Mouse (Mus musculus) limb, embryonic 14.5 days (tissue): ENCODE measurements around the gene Sestd1. TPM values are rescaled to one million over a fixed set of nuclear protein-coding genes. Genes with fewer than 3 reads are reported as not detected.

Experiments used
- ATAC-seq: fragments of 200-750 bp; cut with Nextera tagmentation; 2 replicates; pipeline ENCODE4 v1.8.0; 2017; ENCODE audit warnings: low read depth, moderate number of reproducible peaks, moderate TSS enrichment; ENCODE audit not compliant: low FRiP score
- DNase-seq: peaks from one replicate; pipeline ENCODE4 v3.0.0-alpha.2; 2015; ENCODE audit warnings: low spot score
- H3K27ac ChIP-seq: fragments of 300-500 bp; sonication (generic); replicated peaks from 2 replicates; pipeline ENCODE4 v1.5.1; 2014; ENCODE audit warnings: low read depth, mild to moderate bottlenecking, low read length, moderate library complexity, mixed read lengths
- H3K27me3 ChIP-seq: fragments of 300-500 bp; sonication (generic); 2 replicates; pipeline ENCODE4 v1.6.1; 2014; ENCODE audit warnings: low read length, mixed read lengths; ENCODE audit not compliant: control insufficient read depth, insufficient read depth
- H3K36me3 ChIP-seq: fragments of 300-500 bp; sonication (generic); 2 replicates; pipeline ENCODE4 v1.6.1; 2014; ENCODE audit warnings: mild to moderate bottlenecking, low read length, moderate library complexity, mixed read lengths; ENCODE audit not compliant: control insufficient read depth, insufficient read depth
- H3K4me1 ChIP-seq: fragments of 300-500 bp; sonication (generic); 2 replicates; pipeline ENCODE4 v1.6.1; 2014; ENCODE audit warnings: antibody characterized with exemption, low read length, mixed read lengths; ENCODE audit not compliant: control insufficient read depth, insufficient read depth
- H3K4me2 ChIP-seq: fragments of 300-500 bp; sonication (generic); replicated peaks from 2 replicates; pipeline ENCODE4 v1.6.1; 2014; ENCODE audit warnings: low read depth, mild to moderate bottlenecking, low read length, moderate library complexity; ENCODE audit not compliant: severe bottlenecking
- H3K4me3 ChIP-seq: fragments of 300-500 bp; sonication (generic); replicated peaks from 2 replicates; pipeline ENCODE4 v1.5.1; 2014; ENCODE audit warnings: low read length
- H3K9ac ChIP-seq: fragments of 300-500 bp; sonication (generic); 2 replicates; pipeline ENCODE4 v1.6.1; 2014; ENCODE audit warnings: mild to moderate bottlenecking, low read depth, low read length, moderate library complexity; ENCODE audit not compliant: severe bottlenecking
- H3K9me3 ChIP-seq: fragments of 300-500 bp; sonication (generic); 2 replicates; pipeline ENCODE4 v1.6.1; 2016; ENCODE audit warnings: low read length; ENCODE audit not compliant: control insufficient read depth
- POLR2A ChIP-seq: fragments of 200-500 bp; IDR thresholded peaks from 2 replicates; pipeline ENCODE4 v1.8.0; 2012; ENCODE audit warnings: inconsistent platforms, mild to moderate bottlenecking, moderate library complexity, borderline replicate concordance; ENCODE audit not compliant: insufficient read depth, insufficient read length; ENCODE audit errors: extremely low read depth
- WGBS: fragments of 180-500 bp; shearing (Covaris S2); extraction: QIAGEN DNeasy Blood & Tissue Kit; methylation state at CpG from one replicate; pipeline ENCODE4 v1.1.7; 2014; 5-methylcytosine and 5-hydroxymethylcytosine counted together
- polyA plus RNA-seq, 2 experiments: library from polyadenylated mRNA; depleted of rRNA in 1 of 2; stranded (reverse) in 1 of 2; unstranded in 1 of 2; fragments of >200 nt; fragmentation: Nextera tagmentation in 1 of 2; extraction: Ambion mirVana in 1 of 2; gene quantifications; 2 replicates each; pipeline versions ENCODE4 v1.2.1 to v1.2.3; 2012 to 2014

The Sestd1 gene
- polyA plus RNA-seq, 2 experiments, result 23.8 to 25.4 TPM

DNA sequence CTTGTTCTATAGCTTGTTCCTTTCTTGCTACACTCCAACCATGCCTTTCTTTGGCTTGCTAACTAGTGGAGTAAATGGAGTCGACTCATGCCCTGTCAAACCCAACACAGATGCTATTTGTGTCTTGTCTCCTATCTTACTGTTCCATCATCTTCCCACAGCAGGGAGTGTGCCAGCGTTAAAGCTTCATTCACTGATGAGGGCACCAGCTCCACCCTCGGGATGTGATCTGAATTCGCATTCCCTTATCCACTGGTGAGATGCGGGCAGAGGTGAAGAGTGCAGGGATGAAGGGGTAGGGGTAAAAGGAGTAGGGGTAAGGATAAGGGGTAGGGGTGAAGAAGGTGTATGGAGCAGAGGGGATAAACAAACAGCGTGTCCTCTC is 97.4 kb downstream of the Sestd1 start:
- no peak overlapping the region for H3K4me3 ChIP-seq

DNA sequence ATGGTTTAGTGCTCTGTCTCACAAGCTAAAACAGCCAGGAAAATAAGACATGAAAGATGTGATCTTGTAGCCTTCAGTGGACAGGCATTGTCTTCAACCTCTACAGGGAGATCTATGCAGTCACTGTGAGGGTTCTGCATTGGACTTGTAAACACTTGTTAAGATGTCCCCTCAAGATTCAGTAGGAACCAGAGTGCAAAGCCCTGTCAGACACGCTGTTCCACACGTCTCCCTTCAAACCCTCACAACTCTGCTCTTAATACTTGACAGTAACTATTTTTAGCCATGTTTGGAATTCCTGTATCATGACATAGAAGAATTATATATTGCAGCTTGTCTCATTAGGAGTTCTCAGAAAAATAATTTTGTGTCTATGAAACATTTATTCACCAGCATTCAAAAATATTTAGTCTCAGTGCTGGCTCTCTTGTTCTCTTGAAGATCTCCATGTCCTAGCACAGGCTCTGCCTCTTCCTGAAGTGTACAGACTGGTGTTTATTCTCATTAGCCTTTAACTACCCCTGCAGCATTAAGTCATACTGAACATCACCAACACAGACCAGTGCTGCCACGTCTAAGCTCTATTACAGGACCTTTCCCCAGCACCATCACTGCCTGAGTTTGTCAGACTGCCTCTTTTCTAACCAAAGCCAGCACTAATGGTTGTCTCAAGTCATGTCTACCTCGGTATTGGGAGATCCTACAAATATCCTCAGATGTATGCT is 98.0 kb downstream of the Sestd1 start:
- Histone ChIP-seq H3K27ac (no peak overlapping the region), H3K27me3 (no peaks in the 10 kb centered on the region)

More for the DNA sequence above, 97.4 kb downstream of the Sestd1 start:
- Histone ChIP-seq H3K27ac (no peak overlapping the region), H3K9me3 (no peaks in the 10 kb centered on the region), H3K4me1 (no peaks in the 10 kb centered on the region), H3K9ac (no peak overlapping the region), H3K27me3 (no peaks in the 10 kb centered on the region), H3K4me2 (no peak overlapping the region), H3K36me3 (peaks cover 21% of the 10 kb centered on the region)
- ATAC-seq, result no peak
- whole genome bisulfite sequencing, result 83% methylated on average over 6 of the region's 6 CpGs
- no peak for TF ChIP-seq POLR2A
- DNase-seq, result no peak

DNA sequence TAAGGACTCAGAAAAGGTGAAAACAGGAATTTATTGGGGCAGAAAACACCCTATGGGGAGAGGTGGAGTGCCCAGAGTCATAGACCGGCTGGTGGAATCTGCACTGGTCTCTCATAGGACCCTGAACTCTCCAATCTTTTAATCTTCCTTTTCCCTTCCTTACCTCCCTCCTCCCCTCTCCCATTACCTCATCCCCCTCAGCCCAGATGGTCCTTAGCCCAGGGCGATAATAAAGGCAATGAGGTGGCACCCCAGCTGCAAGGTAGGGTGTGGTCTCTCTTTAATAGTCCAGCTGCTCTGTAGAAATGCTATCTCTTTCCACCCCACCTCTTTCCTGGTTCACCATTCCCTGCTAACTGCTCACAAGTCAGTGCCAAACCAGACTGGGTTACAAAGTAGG is 102.9 kb downstream of the Sestd1 start:
- no peak for TF ChIP-seq POLR2A
- H3K9me3 ChIP-seq, result no peaks in the 10 kb centered on the region
- H3K27me3 ChIP-seq, result no peaks in the 10 kb centered on the region
- no peak overlapping the region for H3K27ac ChIP-seq
- peaks cover 4% of the 10 kb centered on the region; the same call in 1 of the 2 replicates for H3K36me3 ChIP-seq
- WGBS, result 25% methylated on average over 2 of the region's 2 CpGs
- DNase-seq (no peak), ATAC-seq (no peak)
- H3K4me1 ChIP-seq, result peaks cover 10% of the 10 kb centered on the region; the same call in 1 of the 2 replicates
- H3K9ac ChIP-seq, result no peak overlapping the region
- H3K4me2 ChIP-seq, result no peak overlapping the region
- no peak overlapping the region for H3K4me3 ChIP-seq

More for the DNA sequence above, 98.0 kb downstream of the Sestd1 start:
- Histone ChIP-seq H3K4me2 (no peak overlapping the region), H3K4me1 (no peaks in the 10 kb centered on the region), H3K36me3 (peaks cover 15% of the 10 kb centered on the region), H3K9me3 (no peaks in the 10 kb centered on the region), H3K4me3 (no peak overlapping the region), H3K9ac (no peak overlapping the region)
- 68% methylated on average over 4 of the region's 4 CpGs for WGBS
- no peak for ATAC-seq
- no peak for DNase-seq
- no peak for TF ChIP-seq POLR2A

- no peak overlapping the region for H3K4me3 ChIP-seq
- WGBS, result 59% methylated on average over 10 of the region's 10 CpGs
- no peak overlapping the region for H3K4me2 ChIP-seq
- peaks cover 16% of the 10 kb centered on the region for H3K4me1 ChIP-seq
- H3K9me3 ChIP-seq, result no peaks in the 10 kb centered on the region
- peaks cover 4% of the 10 kb centered on the region; the same call in 1 of the 2 replicates for H3K36me3 ChIP-seq
- no peak for TF ChIP-seq POLR2A
- no peak overlapping the region for H3K9ac ChIP-seq
- DNase-seq (no peak), ATAC-seq (no peak)
- no peak overlapping the region for H3K27ac ChIP-seq
- H3K27me3 ChIP-seq, result no peaks in the 10 kb centered on the region
Measured at GRCm38 (mm10) chr2:77176413-77176812, 104.0 kb downstream of the Sestd1 start.

GRCm38 (mm10) chr2:77175411-77175810 is 105.0 kb downstream of the Sestd1 start:
- DNase-seq (no peak), ATAC-seq (no peak)
- H3K4me3 ChIP-seq, result no peak overlapping the region
- H3K4me1 ChIP-seq, result peaks cover 16% of the 10 kb centered on the region
- no peak overlapping the region for H3K27ac ChIP-seq
- WGBS, result 50% methylated on average over 7 of the region's 7 CpGs
- H3K36me3 ChIP-seq, result peaks cover 4% of the 10 kb centered on the region; the same call in 1 of the 2 replicates
- H3K4me2 ChIP-seq, result no peak overlapping the region
- no peak for TF ChIP-seq POLR2A
- no peaks in the 10 kb centered on the region for H3K27me3 ChIP-seq
- no peaks in the 10 kb centered on the region for H3K9me3 ChIP-seq
- H3K9ac ChIP-seq, result no peak overlapping the region
